Mouse (Mus musculus) gastrocnemius, postnatal 36 days (tissue): Measurements from ENCODE around the gene Fpgs. TPM values are rescaled to one million over a fixed set of nuclear protein-coding genes. Genes with fewer than 3 reads are reported as not detected.

Experiments
- DNase-seq, 2 experiments: peaks; one replicate each; pipeline ENCODE4 v3.0.0; 2022
- intact Hi-C: fragments of 180-260 bp; cut with DNase I; formaldehyde crosslinking; loops from one replicate; pipeline ENCODE4 v1.15.1; 2025
- total RNA-seq, 2 experiments: library from RNA; stranded (reverse); gene quantifications; 2 replicates each; pipeline ENCODE4 v1.2.3; 2021

Fpgs gene
- total RNA-seq, 2 experiments from 2014 or later: 4.4 to 4.5 TPM

- intact Hi-C loops: no loop called here
- no peak for DNase-seq
These were observed 21.2 kb upstream of the Fpgs start for GRCm38 (mm10) chr2:32724832-32725790.

- no peak for DNase-seq
- intact Hi-C loops: no loop called here
These were observed 20.2 kb upstream of the Fpgs start for GRCm38 (mm10) chr2:32724149-32724548.

GRCm38 (mm10) chr2:32722581-32722980, 18.6 kb upstream of the Fpgs start:
- intact Hi-C loops: no loop called here
- no peak for DNase-seq

- no peak for DNase-seq
- intact Hi-C loops: no loop called here
These were observed 18.1 kb upstream of the Fpgs start for GRCm38 (mm10) chr2:32722046-32722445.

- intact Hi-C loops: no loop called here
- no peak for DNase-seq
These were observed 16.8 kb upstream of the Fpgs start, which contains the start of gene Sh2d3c for GRCm38 (mm10) chr2:32720681-32721229. Sh2d3c (plus strand) TSS chr2:32721055.

- no peak for DNase-seq
- intact Hi-C loops: no loop called here
These were observed 16.1 kb upstream of the Fpgs start for GRCm38 (mm10) chr2:32720053-32720452.

- intact Hi-C loops: no loop called here
- no peak for DNase-seq
These were observed 14.8 kb upstream of the Fpgs start for GRCm38 (mm10) chr2:32718761-32719160.

- no peak for DNase-seq
- intact Hi-C loops: loop anchor here (5.0 kb wide), 1 partner anchor 137 kb away; no protein-coding TSS in a partner anchor
These were observed 11.1 kb upstream of the Fpgs start for GRCm38 (mm10) chr2:32714987-32715425.

GRCm38 (mm10) chr2:32714117-32714986, 10.4 kb upstream of the Fpgs start:
- no peak for DNase-seq
- intact Hi-C loops: loop anchor here (5.0 kb wide), 1 partner anchor 138 kb away; no protein-coding TSS in a partner anchor

- peak; percentile 85 to 96 for DNase-seq
- intact Hi-C loops: loop anchor here (1.0 to 5.0 kb wide), 2 partner anchors 44 to 139 kb away; partner anchors contain the start of gene Tor2a
These were observed 9.2 kb upstream of the Fpgs start, which contains the start of gene Cdk9 for GRCm38 (mm10) chr2:32712934-32713817. Cdk9 (minus strand) TSS chr2:32713076.

GRCm38 (mm10) chr2:32712586-32712933, 8.6 kb upstream of the Fpgs start:
- DNase-seq: peak; percentile 94 to 96
- intact Hi-C loops: loop anchor here (5.0 kb wide), 1 partner anchor 140 kb away; no protein-coding TSS in a partner anchor

- DNase-seq: peak; percentile 60 to 64
- intact Hi-C loops: loop anchor here (5.0 kb wide), 1 partner anchor 140 kb away; no protein-coding TSS in a partner anchor
These were observed 8.2 kb upstream of the Fpgs start for GRCm38 (mm10) chr2:32712108-32712551.

- intact Hi-C loops: loop anchor here (5.0 kb wide), 1 partner anchor 141 kb away; no protein-coding TSS in a partner anchor
- no peak for DNase-seq
These were observed 7.5 kb upstream of the Fpgs start for GRCm38 (mm10) chr2:32711301-32712056.

- no peak for DNase-seq
- intact Hi-C loops: loop anchor here (5.0 kb wide), 1 partner anchor 142 kb away; no protein-coding TSS in a partner anchor
These were observed 6.5 kb upstream of the Fpgs start for GRCm38 (mm10) chr2:32710425-32710824.

GRCm38 (mm10) chr2:32709521-32710137, 5.7 kb upstream of the Fpgs start:
- DNase-seq: no peak
- intact Hi-C loops: loop anchor here (5.0 kb wide), 1 partner anchor 143 kb away; no protein-coding TSS in a partner anchor

- intact Hi-C loops: no loop called here
- no peak for DNase-seq
These were observed 4.7 kb upstream of the Fpgs start for GRCm38 (mm10) chr2:32708643-32709042.

GRCm38 (mm10) chr2:32706971-32707370, 3.0 kb upstream of the Fpgs start:
- DNase-seq: no peak
- intact Hi-C loops: no loop called here

- intact Hi-C loops: no loop called here
- DNase-seq: no peak
These were observed 1.1 kb upstream of the Fpgs start for GRCm38 (mm10) chr2:32705018-32705417.
